Mouse (Mus musculus) embryonic facial prominence, embryonic 11.5 days (tissue): ENCODE measurements at regions not wholly inside any gene's neighbourhood (a gene's known extent, or its start where the extent isn't known, plus 50 kb on each side); places are given as distances from the start of the nearest gene placed in this dataset.

Experiments used
- ATAC-seq: fragments of 200-750 bp; cut with Nextera tagmentation; replicated peaks from 2 replicates; pipeline ENCODE4 v1.8.0; 2017; ENCODE audit warnings: low read depth; ENCODE audit not compliant: insufficient number of reproducible peaks, low FRiP score, low TSS enrichment
- DNase-seq: peaks from one replicate; pipeline ENCODE4 v3.0.0-alpha.2; 2015; ENCODE audit warnings: low spot score
- H3K27ac ChIP-seq: fragments of 300-500 bp; sonication (generic); replicated peaks from 2 replicates; pipeline ENCODE4 v1.5.1; 2014; ENCODE audit warnings: mild to moderate bottlenecking, low read depth, low read length, control low read depth
- H3K27me3 ChIP-seq: fragments of 300-500 bp; sonication (generic); 2 replicates; pipeline ENCODE4 v1.6.1; 2014; ENCODE audit warnings: mild to moderate bottlenecking, low read length, moderate library complexity, mixed read lengths; ENCODE audit not compliant: control insufficient read depth, insufficient read depth
- H3K36me3 ChIP-seq: fragments of 300-500 bp; sonication (generic); replicated peaks from 2 replicates; pipeline ENCODE4 v1.6.1; 2014; ENCODE audit warnings: low read depth, mild to moderate bottlenecking, low read length, moderate library complexity, mixed read lengths; ENCODE audit not compliant: control insufficient read depth, insufficient read depth
- H3K4me1 ChIP-seq: fragments of 300-500 bp; sonication (generic); 2 replicates; pipeline ENCODE4 v1.6.1; 2014; ENCODE audit warnings: low read length, mixed read lengths; ENCODE audit not compliant: control insufficient read depth, insufficient read depth
- H3K4me2 ChIP-seq: fragments of 300-500 bp; sonication (generic); 2 replicates; pipeline ENCODE4 v1.6.1; 2014; ENCODE audit warnings: low read depth, mild to moderate bottlenecking, control low read depth, low read length, moderate library complexity
- H3K4me3 ChIP-seq: fragments of 300-500 bp; sonication (generic); 2 replicates; pipeline ENCODE4 v1.5.1; 2014; ENCODE audit warnings: low read depth, low read length, control low read depth
- H3K9ac ChIP-seq: fragments of 300-500 bp; sonication (generic); replicated peaks from 2 replicates; pipeline ENCODE4 v1.6.1; 2014; ENCODE audit warnings: mild to moderate bottlenecking, control low read depth, low read length
- H3K9me3 ChIP-seq: fragments of 300-500 bp; sonication (generic); replicated peaks from 2 replicates; pipeline ENCODE4 v1.6.1; 2016; ENCODE audit warnings: mild to moderate bottlenecking, low read length, inconsistent platforms, mixed read lengths; ENCODE audit not compliant: control insufficient read depth
- WGBS: fragments of 180-500 bp; shearing (Covaris S2); extraction: QIAGEN DNeasy Blood & Tissue Kit; methylation state at CpG from one replicate; pipeline ENCODE4 v1.1.7; 2014; 5-methylcytosine and 5-hydroxymethylcytosine counted together

DNA sequence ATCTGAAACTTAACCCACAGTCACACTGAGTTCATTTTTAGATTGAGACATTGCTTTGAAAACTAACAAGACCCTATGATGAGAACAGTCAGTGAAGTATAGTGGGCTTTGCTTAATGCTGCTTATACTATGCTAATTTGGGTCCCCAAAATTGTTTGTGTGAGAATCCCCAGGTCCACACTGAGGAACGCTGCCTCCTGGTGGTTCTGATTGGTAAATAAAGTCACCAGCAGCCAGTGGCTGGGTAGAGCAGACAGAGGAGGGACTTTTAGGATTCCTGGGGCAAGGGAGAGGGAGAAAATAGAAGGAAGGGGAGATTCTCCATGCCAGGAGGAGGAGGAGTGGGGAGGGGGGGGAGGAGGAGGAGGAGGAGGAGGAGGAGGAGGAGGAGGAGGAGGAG, 288.4 kb upstream of the Htr2a start:
- Histone ChIP-seq H3K27me3 (no peaks in the 10 kb centered on the region), H3K4me1 (no peaks in the 10 kb centered on the region), H3K9ac (no peak overlapping the region), H3K9me3 (no peaks in the 10 kb centered on the region), H3K27ac (no peak overlapping the region), H3K36me3 (no peaks in the 10 kb centered on the region), H3K4me2 (no peak overlapping the region), H3K4me3 (no peak overlapping the region)
- DNase-seq (no peak), ATAC-seq (no peak)
- 35% methylated on average over 1 of the region's 1 CpGs for WGBS

DNA sequence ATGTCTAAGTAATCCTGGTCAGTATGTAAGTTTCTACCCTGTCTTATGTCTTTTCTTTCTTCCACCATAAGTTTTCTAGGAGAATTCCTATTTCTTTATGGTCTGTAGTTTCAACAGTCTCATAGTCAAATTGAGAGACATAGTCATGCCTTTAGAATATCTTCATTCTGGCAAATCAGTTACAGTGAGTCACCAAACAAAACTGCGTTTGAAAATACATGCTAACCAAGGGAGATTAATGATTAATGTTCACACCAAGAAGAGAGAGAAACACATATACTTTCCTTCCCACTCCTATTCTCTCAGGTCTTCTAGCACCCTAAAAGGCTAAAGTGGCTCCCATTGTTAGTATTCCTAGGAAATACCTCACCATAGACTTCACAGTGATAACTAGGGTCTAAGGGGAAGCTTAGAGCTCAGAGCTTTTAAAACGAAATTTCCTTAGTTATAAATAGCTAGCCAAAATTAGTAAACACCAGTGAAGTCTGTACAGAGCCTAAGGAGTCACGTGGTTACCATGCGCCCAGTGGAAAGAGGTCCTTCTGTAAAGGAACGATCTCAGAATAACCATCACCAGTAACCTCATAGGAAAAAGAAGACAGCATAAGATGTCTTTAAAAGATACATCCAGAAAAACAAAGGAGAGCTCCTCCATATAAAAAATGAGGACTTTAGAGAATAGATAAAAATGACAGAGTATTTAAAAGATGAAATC, 281.8 kb upstream of the Htr2a start:
- H3K36me3 ChIP-seq = no peaks in the 10 kb centered on the region
- no peaks in the 10 kb centered on the region for H3K4me1 ChIP-seq
- H3K9me3 ChIP-seq = no peaks in the 10 kb centered on the region
- no peak overlapping the region for H3K4me3 ChIP-seq
- H3K27me3 ChIP-seq = no peaks in the 10 kb centered on the region
- no peak overlapping the region for H3K9ac ChIP-seq
- no peak overlapping the region for H3K4me2 ChIP-seq
- DNase-seq (no peak), ATAC-seq (no peak)
- 79% methylated on average over 5 of the region's 5 CpGs for WGBS
- H3K27ac ChIP-seq = no peak overlapping the region

DNA sequence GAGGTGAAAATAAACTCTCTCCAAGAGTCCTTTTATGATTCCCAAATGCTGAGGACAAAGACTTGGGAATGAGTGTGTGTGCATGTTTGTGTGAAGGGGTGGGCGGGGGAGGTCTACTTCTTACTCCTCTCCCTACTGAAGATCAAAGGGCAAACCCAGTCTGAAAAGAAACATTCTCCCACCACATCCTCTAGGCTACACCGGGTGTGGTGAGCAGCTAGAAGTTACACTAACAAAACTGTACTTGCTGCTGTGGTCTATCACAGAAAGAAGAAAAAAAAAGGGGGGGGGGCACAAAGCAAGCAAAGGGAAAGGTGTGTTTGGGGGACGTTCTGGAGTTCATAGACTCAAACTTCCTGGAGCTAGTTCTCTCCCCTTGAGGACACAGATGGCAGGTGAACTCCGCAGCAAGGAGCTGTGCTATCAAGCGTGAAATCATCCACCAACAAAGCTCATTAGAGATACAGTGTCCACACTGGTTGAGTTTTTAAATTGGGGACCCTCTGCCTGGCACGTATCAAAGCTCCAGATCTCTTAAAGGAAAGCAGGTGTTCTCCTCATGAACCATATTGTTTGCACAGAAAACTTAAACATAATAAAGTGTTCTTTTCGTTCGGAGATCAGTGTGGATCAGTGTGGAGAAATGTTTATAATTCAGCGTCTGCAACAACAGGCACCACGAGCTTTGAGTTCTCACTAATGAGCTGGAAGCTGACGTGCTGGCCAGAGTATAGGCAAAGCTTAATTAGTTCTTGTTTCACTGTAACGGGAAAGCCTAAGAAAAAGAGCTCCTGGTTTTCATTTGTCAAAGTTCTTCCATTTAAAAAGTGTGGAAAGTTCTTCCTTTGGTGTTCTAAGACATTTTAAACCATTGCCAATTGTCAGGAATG, 280.7 kb upstream of the Htr2a start:
- 54% methylated on average over 12 of the region's 12 CpGs for WGBS
- H3K27me3 ChIP-seq = no peaks in the 10 kb centered on the region
- H3K4me3 ChIP-seq = no peak overlapping the region
- no peak overlapping the region for H3K9ac ChIP-seq
- no peaks in the 10 kb centered on the region for H3K4me1 ChIP-seq
- H3K9me3 ChIP-seq = no peaks in the 10 kb centered on the region
- no peak overlapping the region for H3K4me2 ChIP-seq
- no peak overlapping the region for H3K27ac ChIP-seq
- DNase-seq (no peak), ATAC-seq (no peak)
- H3K36me3 ChIP-seq = no peaks in the 10 kb centered on the region

DNA sequence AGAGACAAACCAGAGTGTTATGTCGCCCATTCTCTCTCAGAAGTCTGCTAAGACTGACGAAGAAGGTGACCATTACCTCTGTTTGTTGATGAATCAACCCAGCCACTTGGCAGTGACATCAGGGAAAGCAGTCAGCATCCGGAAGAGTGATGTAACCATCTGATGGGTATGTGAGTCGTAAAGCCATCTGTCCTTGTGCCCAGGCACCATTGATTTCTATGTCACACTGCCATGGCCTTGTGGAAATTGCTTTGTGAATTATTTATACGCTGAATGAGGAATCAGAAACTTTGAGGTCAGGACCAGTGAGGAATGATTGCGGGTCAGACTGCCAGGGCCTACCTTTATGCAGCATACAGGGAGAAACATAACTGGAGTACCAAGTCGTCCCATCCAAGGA, 256.2 kb upstream of the Htr2a start:
- Histone ChIP-seq H3K27ac (no peak overlapping the region), H3K4me1 (no peaks in the 10 kb centered on the region), H3K4me2 (no peak overlapping the region), H3K9ac (no peak overlapping the region), H3K4me3 (no peak overlapping the region), H3K27me3 (no peaks in the 10 kb centered on the region), H3K9me3 (no peaks in the 10 kb centered on the region), H3K36me3 (no peaks in the 10 kb centered on the region)
- no peak for DNase-seq
- 89% methylated on average over 7 of the region's 7 CpGs for WGBS
- ATAC-seq = no peak

- 76% methylated on average over 2 of the region's 2 CpGs for WGBS
- Histone ChIP-seq H3K36me3 (no peaks in the 10 kb centered on the region), H3K4me2 (no peak overlapping the region), H3K27me3 (no peaks in the 10 kb centered on the region), H3K9me3 (no peaks in the 10 kb centered on the region), H3K27ac (no peak overlapping the region), H3K4me3 (no peak overlapping the region), H3K9ac (no peak overlapping the region), H3K4me1 (no peaks in the 10 kb centered on the region)
- no peak for DNase-seq
- ATAC-seq = no peak
These were observed 248.2 kb upstream of the Htr2a start for GRCm38 (mm10) chr14:74392419-74392818.

GRCm38 (mm10) chr14:74397202-74397601, 243.4 kb upstream of the Htr2a start:
- Histone ChIP-seq H3K27me3 (no peaks in the 10 kb centered on the region), H3K9ac (no peak overlapping the region), H3K36me3 (no peaks in the 10 kb centered on the region), H3K4me1 (no peaks in the 10 kb centered on the region), H3K4me3 (no peak overlapping the region), H3K4me2 (no peak overlapping the region), H3K9me3 (no peaks in the 10 kb centered on the region), H3K27ac (no peak overlapping the region)
- ATAC-seq = no peak
- WGBS = 80% methylated on average over 3 of the region's 3 CpGs
- DNase-seq = no peak

- Histone ChIP-seq H3K27me3 (no peaks in the 10 kb centered on the region), H3K9ac (no peak overlapping the region), H3K36me3 (no peaks in the 10 kb centered on the region), H3K4me1 (no peaks in the 10 kb centered on the region), H3K4me3 (no peak overlapping the region), H3K4me2 (no peak overlapping the region), H3K27ac (no peak overlapping the region), H3K9me3 (no peaks in the 10 kb centered on the region)
- ATAC-seq (no peak), DNase-seq (no peak)
- 75% methylated on average over 1 of the region's 1 CpGs for WGBS
These were observed 231.2 kb upstream of the Htr2a start for GRCm38 (mm10) chr14:74409441-74409840.

GRCm38 (mm10) chr14:74428226-74428625, 212.4 kb upstream of the Htr2a start:
- no peak for ATAC-seq

More at GRCm38 (mm10) chr14:74428226-74428625, 212.4 kb upstream of the Htr2a start:
- Histone ChIP-seq H3K4me2 (no peak overlapping the region), H3K4me1 (no peaks in the 10 kb centered on the region), H3K9me3 (no peaks in the 10 kb centered on the region), H3K4me3 (no peak overlapping the region), H3K27ac (no peak overlapping the region), H3K27me3 (no peaks in the 10 kb centered on the region), H3K9ac (no peak overlapping the region), H3K36me3 (no peaks in the 10 kb centered on the region)
- no peak for DNase-seq
- 74% methylated on average over 3 of the region's 3 CpGs for WGBS
